Mouse (Mus musculus) MEL (cell line): ENCODE results near the gene Kmt2a. TPM values are rescaled to one million over a fixed set of nuclear protein-coding genes. Genes with fewer than 3 reads are reported as not detected.

Experiments used
- DNase-seq: peaks from one replicate; pipeline ENCODE4 v3.0.0; 2011; ENCODE audit warnings: low read depth, low spot score
- H3K27ac ChIP-seq: 2 replicates; pipeline ENCODE4 v1.5.1; 2012; ENCODE audit warnings: low read depth, mild to moderate bottlenecking, control low read depth, low read length, moderate library complexity; ENCODE audit not compliant: control insufficient read depth
- H3K27me3 ChIP-seq, 2 experiments: fragments of 150-350 bp in 1 of 2; sonication (generic) in 1 of 2; 2 replicates each; pipeline ENCODE4 v1.6.1; 2012; ENCODE audit warnings: low read length in 2 of 2, mild to moderate bottlenecking in 2 of 2, improper control_type of control experiment in 1 of 2, moderate library complexity in 1 of 2; ENCODE audit not compliant: insufficient read depth in 2 of 2, control insufficient read depth in 1 of 2
- H3K36me3 ChIP-seq, 2 experiments: 2 replicates each; pipeline ENCODE4 v1.6.1; 2012 to 2014; ENCODE audit warnings: low read length in 2 of 2, improper control_type of control experiment in 1 of 2, inconsistent platforms in 1 of 2, mild to moderate bottlenecking in 1 of 2; ENCODE audit not compliant: insufficient read depth in 2 of 2, control insufficient read depth in 1 of 2
- H3K4me1 ChIP-seq, 2 experiments: fragments of 150-350 bp in 1 of 2; sonication (generic) in 1 of 2; 2 replicates each; pipeline ENCODE4 v1.6.1; 2012; ENCODE audit warnings: low read length in 2 of 2, improper control_type of control experiment in 1 of 2, mild to moderate bottlenecking in 1 of 2; ENCODE audit not compliant: insufficient read depth in 2 of 2, control insufficient read depth in 1 of 2
- H3K4me3 ChIP-seq, 2 experiments: fragments of 150-350 bp in 1 of 2; sonication (generic) in 1 of 2; 2 replicates each; pipeline ENCODE4 v1.5.1; 2012; ENCODE audit warnings: low read depth in 2 of 2, low read length in 2 of 2, mild to moderate bottlenecking in 2 of 2, moderate library complexity in 2 of 2, control low read depth in 1 of 2, improper control_type of control experiment in 1 of 2; ENCODE audit not compliant: control insufficient read depth in 1 of 2, insufficient read depth in 1 of 2
- H3K79me2 ChIP-seq: 2 replicates; pipeline ENCODE4 v1.6.1; 2012; ENCODE audit warnings: mild to moderate bottlenecking, low read length, moderate library complexity; ENCODE audit not compliant: control insufficient read depth, poor library complexity, insufficient read depth
- H3K9ac ChIP-seq: 2 replicates; pipeline ENCODE4 v1.6.1; 2012; ENCODE audit warnings: low read depth, mild to moderate bottlenecking, control low read depth, low read length, moderate library complexity; ENCODE audit not compliant: control insufficient read depth, poor library complexity, severe bottlenecking
- H3K9me3 ChIP-seq: fragments of 150-350 bp; sonication (generic); replicated peaks from 2 replicates; pipeline ENCODE4 v1.6.1; 2012; ENCODE audit warnings: mild to moderate bottlenecking, low read length, improper control_type of control experiment, moderate library complexity; ENCODE audit not compliant: insufficient read depth
- CTCF ChIP-seq, 3 experiments: IDR thresholded peaks in 2 of 3; conservative IDR thresholded peaks in 1 of 3; 2 replicates each; pipeline ENCODE4 v1.5.1; 2011 to 2012; ENCODE audit warnings: low read length in 3 of 3, low read depth in 2 of 3, mild to moderate bottlenecking in 2 of 3, improper control_type of control experiment in 1 of 3, inconsistent platforms in 1 of 3, mixed read lengths in 1 of 3, moderate library complexity in 1 of 3; ENCODE audit not compliant: control insufficient read depth in 1 of 3, insufficient read depth in 1 of 3, poor library complexity in 1 of 3, severe bottlenecking in 1 of 3
- EP300 ChIP-seq, 2 experiments: IDR thresholded peaks; 2 replicates each; pipeline ENCODE4 v1.6.1; 2011; ENCODE audit warnings: improper control_type of control experiment in 2 of 2, low read length in 2 of 2, low read depth in 1 of 2, mild to moderate bottlenecking in 1 of 2
- JUND ChIP-seq: IDR thresholded peaks from 2 replicates; pipeline ENCODE4 v1.6.1; 2011; ENCODE audit warnings: low read depth, mild to moderate bottlenecking, improper control_type of control experiment, low read length
- KAT2A ChIP-seq: conservative IDR thresholded peaks from 2 replicates; pipeline ENCODE4 v1.6.1; 2012; ENCODE audit warnings: low read depth, low read length, improper control_type of control experiment, inconsistent platforms
- MAFK ChIP-seq: IDR thresholded peaks from 2 replicates; pipeline ENCODE4 v1.6.1; 2011; ENCODE audit warnings: low read depth, mild to moderate bottlenecking, low read length, improper control_type of control experiment, borderline replicate concordance
- MAZ ChIP-seq: IDR thresholded peaks from 2 replicates; pipeline ENCODE4 v1.6.1; 2012; ENCODE audit warnings: low read depth, mild to moderate bottlenecking, inconsistent platforms, low read length, improper control_type of control experiment
- MEF2A ChIP-seq: IDR thresholded peaks from 2 replicates; pipeline ENCODE4 v1.6.1; 2014; ENCODE audit warnings: low read depth, mild to moderate bottlenecking, inconsistent platforms, low read length, improper control_type of control experiment; ENCODE audit not compliant: poor library complexity, insufficient replicate concordance, severe bottlenecking; ENCODE audit errors: extremely low read depth
- MXI1 ChIP-seq: IDR thresholded peaks from 2 replicates; pipeline ENCODE4 v1.6.1; 2011; ENCODE audit warnings: mild to moderate bottlenecking, low read depth, low read length, improper control_type of control experiment
- MYB ChIP-seq: IDR thresholded peaks from 2 replicates; pipeline ENCODE4 v1.6.1; 2011; ENCODE audit warnings: mild to moderate bottlenecking, low read depth, low read length, improper control_type of control experiment
- MYC ChIP-seq: IDR thresholded peaks from 2 replicates; pipeline ENCODE4 v1.6.1; 2011; ENCODE audit warnings: low read depth, mild to moderate bottlenecking, low read length, improper control_type of control experiment, moderate library complexity
- NRF1 ChIP-seq: IDR thresholded peaks from 2 replicates; pipeline ENCODE4 v1.6.1; 2014; ENCODE audit warnings: low read depth, mild to moderate bottlenecking, inconsistent platforms, low read length, improper control_type of control experiment, moderate library complexity; ENCODE audit not compliant: poor library complexity, insufficient read depth, severe bottlenecking
- POLR2A ChIP-seq, 2 experiments: IDR thresholded peaks; 2 replicates each; pipeline ENCODE4 v1.6.1; 2011 to 2012; ENCODE audit warnings: low read length in 2 of 2, mild to moderate bottlenecking in 2 of 2, control low read depth in 1 of 2, improper control_type of control experiment in 1 of 2, low read depth in 1 of 2, moderate library complexity in 1 of 2; ENCODE audit not compliant: control insufficient read depth in 1 of 2, insufficient read depth in 1 of 2, poor library complexity in 1 of 2
- POLR2AphosphoS5 ChIP-seq: IDR thresholded peaks from 2 replicates; pipeline ENCODE4 v1.6.1; 2012; ENCODE audit warnings: low read depth, borderline replicate concordance, mild to moderate bottlenecking, inconsistent platforms, low read length, moderate library complexity, mixed read lengths
- RAD21 ChIP-seq: IDR thresholded peaks from 2 replicates; pipeline ENCODE4 v1.6.1; 2011; ENCODE audit warnings: mild to moderate bottlenecking, low read depth, low read length, improper control_type of control experiment
- TAL1 ChIP-seq: IDR thresholded peaks from 2 replicates; pipeline ENCODE4 v1.6.1; 2012; ENCODE audit warnings: mild to moderate bottlenecking, inconsistent platforms, low read length, moderate library complexity, mixed read lengths
- UBTF ChIP-seq: IDR thresholded peaks from 2 replicates; pipeline ENCODE4 v1.6.1; 2012; ENCODE audit warnings: low read depth, mild to moderate bottlenecking, inconsistent platforms, low read length, improper control_type of control experiment, moderate library complexity, borderline replicate concordance; ENCODE audit not compliant: insufficient read depth
- polyA plus RNA-seq, 2 experiments: library from polyadenylated mRNA; stranded (reverse) in 1 of 2; unstranded in 1 of 2; fragments of >175 nt in 1 of 2; fragments of >200 nt in 1 of 2; gene quantifications; 2 replicates each; pipeline versions ENCODE4 v1.2.1 to v1.2.4; 2012; ENCODE audit warnings: low replicate concordance in 2 of 2, low read depth in 1 of 2; ENCODE audit not compliant: insufficient read length in 2 of 2, insufficient read depth in 1 of 2, missing spikeins in 1 of 2
- total RNA-seq: library from RNA; depleted of rRNA; stranded (reverse); fragments of 300-350 nt; gene quantifications from 2 replicates; pipeline ENCODE4 v1.2.3, GENCODE M21; 2012

Gene Kmt2a
- total and polyA plus RNA-seq, 3 experiments = 4.7 to 27.3 (median 11.7) TPM

DNA sequence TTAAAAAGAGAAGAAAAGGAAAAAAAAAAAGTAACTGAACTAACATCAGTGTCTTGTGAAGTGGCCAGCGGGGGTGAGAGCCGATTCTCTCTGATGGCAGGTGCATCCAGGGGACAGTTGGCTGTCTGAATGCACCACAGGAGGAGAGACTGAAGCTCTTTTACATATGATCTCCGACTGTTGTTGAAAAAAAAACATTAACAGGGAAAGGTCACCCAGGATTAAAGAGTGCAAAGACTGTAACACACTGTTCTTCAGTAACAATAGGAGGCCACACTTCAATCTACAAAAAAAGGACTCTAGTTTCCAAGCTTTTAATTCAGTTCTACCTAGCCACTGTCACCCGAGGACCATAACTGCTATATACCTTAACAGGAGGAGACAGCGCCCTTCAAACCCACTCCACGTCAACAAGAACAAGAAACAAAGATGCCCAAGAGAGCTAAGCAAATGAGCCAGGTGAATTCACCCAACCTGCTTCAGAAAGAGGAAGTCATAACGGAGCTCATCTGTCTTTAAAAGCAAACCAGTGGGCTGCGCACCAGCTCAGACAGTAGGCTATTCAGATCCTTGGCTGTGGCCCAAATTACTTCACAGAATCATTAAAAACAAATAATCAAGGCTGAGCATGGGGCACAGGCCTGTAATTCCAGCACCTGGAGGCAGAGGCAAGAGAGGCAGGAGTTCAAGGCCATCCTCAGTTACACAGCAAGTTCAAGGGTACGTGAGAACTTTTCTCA, 14.4 kb downstream of the Kmt2a start:
- Histone ChIP-seq H3K27ac (0 out of 2 replicates have a peak overlapping the region, but pooled peaks have one; percentile 5), H3K79me2 (peaks cover 15% of the 10 kb centered on the region; the same call in 1 of the 2 replicates), H3K27me3 (no peaks in the 10 kb centered on the region), H3K4me3 (no peak overlapping the region), H3K36me3 (peaks cover 7 to 14% of the 10 kb centered on the region in 2 experiments), H3K9me3 (no peaks in the 10 kb centered on the region), H3K4me1 (peaks cover 9 to 13% of the 10 kb centered on the region in 2 experiments), H3K9ac (no peak overlapping the region)
- peak; percentile 76 for DNase-seq
- TF ChIP-seq NRF1 (peak; percentile 16; the same call in 1 of the 2 replicates), EP300 (IDR thresholded peaks at IDR 0.05; ENCODE audit: low read depth in 1 of 2, low read length in 2 of 2) (0 out of 4 replicates have a peak, but pooled peaks of 1 of the 2 experiments have one; percentile 12), MYC (no peak)

DNA sequence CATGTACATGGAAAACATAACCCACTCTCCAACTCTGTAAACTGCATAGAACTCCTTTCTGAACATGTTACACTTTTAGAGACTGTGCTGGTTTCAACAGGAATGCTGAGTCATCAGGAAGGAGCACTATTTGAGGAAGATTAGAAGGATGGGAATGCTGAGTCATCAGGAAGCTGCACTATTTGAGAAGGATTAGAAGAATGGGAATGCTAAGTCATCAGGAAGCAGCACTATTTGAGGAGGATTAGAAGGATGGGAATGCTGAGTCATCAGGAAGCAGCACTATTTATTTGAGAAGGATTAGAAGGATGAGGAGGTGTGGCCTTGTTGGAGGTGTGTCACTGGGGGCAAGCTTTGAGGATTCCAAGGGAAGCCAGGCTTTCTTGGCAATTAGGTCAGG, 20.0 kb downstream of the Kmt2a start:
- TF ChIP-seq TAL1 (no peak), MAFK (peak; percentile 89)
- TF ChIP-seq, all 39 proteins: peak for 1
- Histone ChIP-seq H3K27ac (no peak overlapping the region), H3K79me2 (peaks cover 4% of the 10 kb centered on the region), H3K27me3 (no peaks in the 10 kb centered on the region), H3K4me3 (no peak overlapping the region), H3K9ac (no peak overlapping the region), H3K36me3 (peaks cover 0 to 7% of the 10 kb centered on the region in 2 experiments; a peak in 2 of 4 replicates), H3K4me1 (no peaks in the 10 kb centered on the region), H3K9me3 (no peaks in the 10 kb centered on the region)
- no peak for DNase-seq

DNA sequence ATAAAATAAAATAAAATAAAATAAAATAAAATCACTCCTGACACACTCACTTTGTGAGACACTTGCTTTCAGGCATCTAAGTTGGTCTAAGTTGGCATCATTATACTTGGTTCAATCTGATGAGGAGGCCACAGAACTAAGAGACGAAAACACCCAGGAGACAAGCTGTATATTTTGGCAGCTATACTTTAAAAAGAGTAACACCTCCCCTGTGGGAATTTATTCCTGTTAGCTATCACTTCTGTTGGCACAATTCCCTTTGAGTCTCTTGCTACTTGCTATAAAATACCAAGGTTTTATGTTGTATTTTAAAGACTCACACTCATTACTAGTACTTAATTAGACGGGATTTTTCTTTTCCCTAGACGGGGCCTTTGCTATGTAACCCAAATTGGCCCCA, 22.4 kb downstream of the Kmt2a start:
- no peak overlapping the region for H3K27ac ChIP-seq
- no peaks in the 10 kb centered on the region for H3K9me3 ChIP-seq
- H3K36me3 ChIP-seq = peaks cover 0 to 7% of the 10 kb centered on the region in 2 experiments; a peak in 2 of 4 replicates
- H3K79me2 ChIP-seq = peaks cover 7% of the 10 kb centered on the region
- no peak for DNase-seq
- H3K4me1 ChIP-seq = no peaks in the 10 kb centered on the region
- no peak overlapping the region for H3K9ac ChIP-seq
- H3K4me3 ChIP-seq = no peak overlapping the region
- no peak for TF ChIP-seq MXI1
- TF ChIP-seq MEF2A = no peak
- TF ChIP-seq JUND = no peak
- TF ChIP-seq MYB = no peak
- no peak for TF ChIP-seq NRF1
- no peak for TF ChIP-seq CTCF (IDR thresholded peaks at IDR 0.05 in 2 of 3, conservative IDR thresholded peaks at IDR 0.05 in 1 of 3; ENCODE audit: control insufficient read depth in 1 of 3, insufficient read depth in 1 of 3, low read depth in 2 of 3, low read length in 3 of 3, poor library complexity in 1 of 3, severe bottlenecking in 1 of 3)
- TF ChIP-seq MAZ = no peak
- no peak for TF ChIP-seq POLR2A (IDR thresholded peaks at IDR 0.05; ENCODE audit: control insufficient read depth in 1 of 2, insufficient read depth in 1 of 2, low read depth in 1 of 2, low read length in 2 of 2, poor library complexity in 1 of 2)
- TF ChIP-seq KAT2A = no peak
- no peak for TF ChIP-seq UBTF
- TF ChIP-seq RAD21 = no peak
- no peak for TF ChIP-seq POLR2AphosphoS5
- no peaks in the 10 kb centered on the region for H3K27me3 ChIP-seq
